Mouse (Mus musculus) spleen, adult 2 months (tissue): ENCODE measurements around the gene Son.

Experiments used
- CTCF ChIP-seq: fragments of 200-500 bp; IDR thresholded peaks from 2 replicates; pipeline ENCODE4 v1.5.1; 2011; ENCODE audit warnings: mild to moderate bottlenecking, inconsistent platforms; ENCODE audit not compliant: insufficient read depth, insufficient read length, insufficient replicate concordance; ENCODE audit errors: extremely low read depth
- POLR2A ChIP-seq: fragments of 200-500 bp; IDR thresholded peaks from 2 replicates; pipeline ENCODE4 v1.6.1; 2011; ENCODE audit warnings: low read depth, low read length, inconsistent platforms

GRCm38 (mm10) chr16:91612525-91612924, 34.8 kb upstream of the Son start:
- TF ChIP-seq CTCF (no peak), POLR2A (no peak)
